Mouse (Mus musculus) neural tube, embryonic 12.5 days (tissue): Measurements from ENCODE around the gene Ank2. TPM values are rescaled to one million over a fixed set of nuclear protein-coding genes. Genes with fewer than 3 reads are reported as not detected.
A peak's percentile ranks its signal among the peaks of the same experiment; 100 is the strongest.

Experiments
- ATAC-seq: fragments of 200-750 bp; cut with Nextera tagmentation; 2 replicates; pipeline ENCODE4 v1.8.0; 2017; ENCODE audit warnings: low read depth, mild to moderate bottlenecking, moderate TSS enrichment, moderate library complexity; ENCODE audit not compliant: low FRiP score
- H3K27ac ChIP-seq: fragments of 300-500 bp; sonication (generic); 2 replicates; pipeline ENCODE4 v1.5.1; 2016
- H3K27me3 ChIP-seq: fragments of 300-500 bp; sonication (generic); replicated peaks from 2 replicates; pipeline ENCODE4 v1.6.1; 2016; ENCODE audit warnings: mild to moderate bottlenecking
- H3K36me3 ChIP-seq: fragments of 300-500 bp; sonication (generic); 2 replicates; pipeline ENCODE4 v1.6.1; 2016; ENCODE audit warnings: mild to moderate bottlenecking
- H3K4me1 ChIP-seq: fragments of 300-500 bp; sonication (generic); 2 replicates; pipeline ENCODE4 v1.6.1; 2016
- H3K4me2 ChIP-seq: fragments of 300-500 bp; sonication (generic); replicated peaks from 2 replicates; pipeline ENCODE4 v1.6.1; 2016; ENCODE audit warnings: mild to moderate bottlenecking
- H3K4me3 ChIP-seq: fragments of 300-500 bp; sonication (generic); 2 replicates; pipeline ENCODE4 v1.5.1; 2016
- H3K9ac ChIP-seq: fragments of 300-500 bp; sonication (generic); 2 replicates; pipeline ENCODE4 v1.6.1; 2016; ENCODE audit warnings: mild to moderate bottlenecking
- H3K9me3 ChIP-seq: fragments of 300-500 bp; sonication (generic); 2 replicates; pipeline ENCODE4 v1.6.1; 2016; ENCODE audit warnings: mild to moderate bottlenecking
- whole genome bisulfite sequencing: fragments of 180-500 bp; shearing (Covaris S2); methylation state at CpG from one replicate; pipeline ENCODE4 v1.1.7; 2016; 5-methylcytosine and 5-hydroxymethylcytosine counted together
- polyA plus RNA-seq: library from polyadenylated mRNA; unstranded; fragments of >200 nt; fragmentation: Nextera tagmentation; extraction: Ambion mirVana; gene quantifications from 2 replicates; pipeline ENCODE4 v1.2.1, GENCODE M21; 2016

Gene Ank2
- polyA plus RNA-seq, 1 experiment from 2014 or later: 95.2 TPM

GRCm38 (mm10) chr3:127474115-127474514 lies 25.0 kb downstream of the Ank2 start:
- no peak for ATAC-seq
- WGBS: 87% methylated on average over 6 of the region's 6 CpGs
- H3K36me3 ChIP-seq: no peaks in the 10 kb centered on the region

DNA sequence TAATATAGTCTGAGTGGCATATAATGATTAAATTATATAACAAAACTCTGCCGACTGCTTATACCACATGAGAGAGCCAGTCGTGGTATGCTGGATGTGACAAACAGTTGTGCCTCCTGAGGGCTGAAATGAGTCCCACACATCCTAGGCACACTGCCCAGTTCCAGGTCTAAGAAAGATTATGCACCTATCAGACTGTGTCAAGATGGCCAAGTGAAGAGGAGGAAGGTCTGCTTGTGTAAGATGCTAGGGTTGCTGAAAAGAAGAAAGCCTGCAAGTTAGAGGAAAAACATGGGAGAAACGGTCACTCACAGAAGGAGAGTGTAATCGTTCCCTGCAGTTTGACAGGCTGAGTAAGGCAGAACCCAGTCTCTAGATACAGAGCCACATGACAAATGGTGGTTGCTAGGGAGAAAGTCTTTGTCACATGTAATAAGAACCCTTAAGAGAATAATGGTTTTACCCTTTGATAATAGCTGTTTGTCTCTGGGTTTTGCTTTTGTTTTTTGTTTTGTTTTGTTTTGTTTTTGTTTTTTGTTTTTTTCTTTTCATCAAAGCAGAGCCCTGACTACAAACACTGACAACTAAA lies 29.9 kb downstream of the Ank2 start:
- Histone ChIP-seq H3K27ac (no peak overlapping the region), H3K9ac (no peak overlapping the region), H3K36me3 (no peaks in the 10 kb centered on the region), H3K4me2 (no peak overlapping the region), H3K9me3 (no peaks in the 10 kb centered on the region), H3K4me1 (no peaks in the 10 kb centered on the region), H3K27me3 (no peaks in the 10 kb centered on the region), H3K4me3 (no peak overlapping the region)
- ATAC-seq: no peak
- WGBS: 64% methylated on average over 4 of the region's 4 CpGs

More at GRCm38 (mm10) chr3:127474115-127474514, 25.0 kb downstream of the Ank2 start:
- no peaks in the 10 kb centered on the region for H3K4me1 ChIP-seq
- no peak overlapping the region for H3K27ac ChIP-seq
- no peak overlapping the region for H3K4me2 ChIP-seq
- H3K9ac ChIP-seq: no peak overlapping the region
- no peaks in the 10 kb centered on the region for H3K27me3 ChIP-seq
- no peaks in the 10 kb centered on the region for H3K9me3 ChIP-seq
- H3K4me3 ChIP-seq: no peak overlapping the region

DNA sequence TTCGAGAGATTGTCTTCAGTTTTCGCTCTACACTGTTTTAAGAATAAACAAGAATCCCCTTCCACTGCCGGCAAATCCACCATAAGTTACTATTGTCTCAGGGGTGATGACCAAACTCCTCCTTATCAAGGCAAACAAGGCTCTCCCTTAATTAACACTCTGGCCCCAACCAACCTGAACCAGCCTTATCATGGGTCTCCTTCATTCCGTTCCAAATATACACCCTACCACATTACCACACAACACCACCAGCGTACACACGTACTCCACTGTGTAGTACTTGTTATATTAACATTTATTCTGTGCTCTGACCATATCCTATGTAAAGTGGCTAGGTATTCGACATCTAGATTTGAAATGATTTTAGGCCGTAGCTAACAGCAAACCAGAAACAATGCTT lies 30.6 kb downstream of the Ank2 start:
- peaks cover 3% of the 10 kb centered on the region; the same call in 1 of the 2 replicates for H3K4me1 ChIP-seq
- no peak overlapping the region for H3K4me2 ChIP-seq
- H3K9ac ChIP-seq: no peak overlapping the region
- 90% methylated on average over 8 of the region's 8 CpGs for WGBS
- H3K27ac ChIP-seq: no peak overlapping the region
- H3K4me3 ChIP-seq: no peak overlapping the region
- H3K9me3 ChIP-seq: no peaks in the 10 kb centered on the region
- no peak for ATAC-seq
- H3K36me3 ChIP-seq: no peaks in the 10 kb centered on the region
- H3K27me3 ChIP-seq: no peaks in the 10 kb centered on the region

GRCm38 (mm10) chr3:127463816-127464480 lies 35.2 kb downstream of the Ank2 start:
- 15% methylated on average over 14 of the region's 14 CpGs for WGBS
- 0 out of 2 replicates have a peak, but pooled peaks have one; percentile 37 for ATAC-seq
- Histone ChIP-seq H3K4me2 (no peak overlapping the region), H3K9me3 (no peaks in the 10 kb centered on the region), H3K9ac (no peak overlapping the region), H3K4me1 (peaks cover 13% of the 10 kb centered on the region; the same call in 1 of the 2 replicates), H3K27me3 (no peaks in the 10 kb centered on the region), H3K36me3 (no peaks in the 10 kb centered on the region), H3K27ac (no peak overlapping the region), H3K4me3 (no peak overlapping the region)

GRCm38 (mm10) chr3:127463165-127463564 lies 36.0 kb downstream of the Ank2 start:
- no peak overlapping the region for H3K4me2 ChIP-seq
- WGBS: 34% methylated on average over 9 of the region's 9 CpGs
- no peak overlapping the region for H3K9ac ChIP-seq
- H3K9me3 ChIP-seq: no peaks in the 10 kb centered on the region
- H3K36me3 ChIP-seq: no peaks in the 10 kb centered on the region
- H3K4me3 ChIP-seq: no peak overlapping the region
- ATAC-seq: no peak
- H3K27me3 ChIP-seq: no peaks in the 10 kb centered on the region
- no peak overlapping the region for H3K27ac ChIP-seq
- peaks cover 13% of the 10 kb centered on the region; the same call in 1 of the 2 replicates for H3K4me1 ChIP-seq

GRCm38 (mm10) chr3:127462413-127462812 lies 36.7 kb downstream of the Ank2 start:
- H3K27ac ChIP-seq: no peak overlapping the region
- no peak overlapping the region for H3K9ac ChIP-seq
- ATAC-seq: no peak
- H3K9me3 ChIP-seq: no peaks in the 10 kb centered on the region
- H3K4me3 ChIP-seq: no peak overlapping the region
- H3K36me3 ChIP-seq: no peaks in the 10 kb centered on the region
- WGBS: 81% methylated on average over 6 of the region's 6 CpGs
- H3K4me1 ChIP-seq: peaks cover 13% of the 10 kb centered on the region; the same call in 1 of the 2 replicates
- no peaks in the 10 kb centered on the region for H3K27me3 ChIP-seq
- no peak overlapping the region for H3K4me2 ChIP-seq

- no peak overlapping the region for H3K27ac ChIP-seq
- no peaks in the 10 kb centered on the region for H3K9me3 ChIP-seq
- H3K36me3 ChIP-seq: no peaks in the 10 kb centered on the region
- no peaks in the 10 kb centered on the region for H3K27me3 ChIP-seq
- 50% methylated on average over 11 of the region's 11 CpGs for WGBS
- no peak overlapping the region for H3K4me2 ChIP-seq
- H3K4me3 ChIP-seq: no peak overlapping the region
- H3K4me1 ChIP-seq: peaks cover 13% of the 10 kb centered on the region; the same call in 1 of the 2 replicates
- H3K9ac ChIP-seq: no peak overlapping the region
- no peak; the same call in 1 of the 2 replicates for ATAC-seq
These were observed 38.2 kb downstream of the Ank2 start for GRCm38 (mm10) chr3:127460891-127461437.

GRCm38 (mm10) chr3:127459858-127460257 lies 39.3 kb downstream of the Ank2 start:
- ATAC-seq: no peak
- no peak overlapping the region for H3K9ac ChIP-seq
- no peaks in the 10 kb centered on the region for H3K27me3 ChIP-seq
- H3K36me3 ChIP-seq: no peaks in the 10 kb centered on the region
- peaks cover 13% of the 10 kb centered on the region; the same call in 1 of the 2 replicates for H3K4me1 ChIP-seq
- H3K4me3 ChIP-seq: no peak overlapping the region
- 44% methylated on average over 3 of the region's 3 CpGs for WGBS
- H3K4me2 ChIP-seq: no peak overlapping the region
- H3K9me3 ChIP-seq: no peaks in the 10 kb centered on the region
- no peak overlapping the region for H3K27ac ChIP-seq

GRCm38 (mm10) chr3:127458925-127459324 lies 40.2 kb downstream of the Ank2 start:
- Histone ChIP-seq H3K27ac (no peak overlapping the region), H3K4me2 (no peak overlapping the region), H3K27me3 (no peaks in the 10 kb centered on the region), H3K36me3 (no peaks in the 10 kb centered on the region), H3K9me3 (no peaks in the 10 kb centered on the region), H3K4me3 (no peak overlapping the region), H3K9ac (no peak overlapping the region), H3K4me1 (peaks cover 13% of the 10 kb centered on the region; the same call in 1 of the 2 replicates)
- no peak for ATAC-seq
- 32% methylated on average over 11 of the region's 11 CpGs for WGBS

DNA sequence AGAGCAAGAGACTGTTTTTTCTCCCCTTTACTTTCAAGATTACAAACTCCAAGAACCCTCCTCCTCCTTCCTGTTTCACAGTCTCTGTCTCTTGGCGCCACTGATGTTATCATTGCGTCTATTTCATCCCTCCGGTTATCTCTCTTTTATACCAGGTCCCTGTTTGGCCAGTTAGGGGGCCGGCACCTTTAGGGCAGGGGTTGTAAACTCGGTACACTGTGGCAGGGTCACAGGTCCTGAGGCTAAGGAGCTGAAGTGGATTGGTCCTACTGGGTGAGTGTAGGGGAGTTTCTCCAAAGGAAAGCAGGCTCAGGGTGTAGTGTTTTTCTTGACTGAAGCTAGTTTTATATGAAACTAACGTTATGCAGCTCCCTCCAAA lies 40.7 kb downstream of the Ank2 start:
- H3K9me3 ChIP-seq: no peaks in the 10 kb centered on the region

GRCm38 (mm10) chr3:127457761-127458419 lies 41.3 kb downstream of the Ank2 start:
- 41% methylated on average over 5 of the region's 5 CpGs for WGBS
- no peak overlapping the region for H3K4me3 ChIP-seq
- H3K4me1 ChIP-seq: peaks cover 6% of the 10 kb centered on the region; the same call in 1 of the 2 replicates
- no peak for ATAC-seq
- no peaks in the 10 kb centered on the region for H3K36me3 ChIP-seq
- no peak overlapping the region for H3K9ac ChIP-seq
- H3K9me3 ChIP-seq: no peaks in the 10 kb centered on the region
- no peak overlapping the region for H3K27ac ChIP-seq
- H3K27me3 ChIP-seq: no peaks in the 10 kb centered on the region
- H3K4me2 ChIP-seq: no peak overlapping the region

More for the DNA sequence above, 40.7 kb downstream of the Ank2 start:
- no peaks in the 10 kb centered on the region for H3K36me3 ChIP-seq
- no peak for ATAC-seq
- H3K27ac ChIP-seq: no peak overlapping the region
- H3K4me1 ChIP-seq: peaks cover 9% of the 10 kb centered on the region; the same call in 1 of the 2 replicates
- no peaks in the 10 kb centered on the region for H3K27me3 ChIP-seq
- H3K4me3 ChIP-seq: no peak overlapping the region
- WGBS: 30% methylated on average over 6 of the region's 6 CpGs
- H3K4me2 ChIP-seq: no peak overlapping the region
- H3K9ac ChIP-seq: no peak overlapping the region

DNA sequence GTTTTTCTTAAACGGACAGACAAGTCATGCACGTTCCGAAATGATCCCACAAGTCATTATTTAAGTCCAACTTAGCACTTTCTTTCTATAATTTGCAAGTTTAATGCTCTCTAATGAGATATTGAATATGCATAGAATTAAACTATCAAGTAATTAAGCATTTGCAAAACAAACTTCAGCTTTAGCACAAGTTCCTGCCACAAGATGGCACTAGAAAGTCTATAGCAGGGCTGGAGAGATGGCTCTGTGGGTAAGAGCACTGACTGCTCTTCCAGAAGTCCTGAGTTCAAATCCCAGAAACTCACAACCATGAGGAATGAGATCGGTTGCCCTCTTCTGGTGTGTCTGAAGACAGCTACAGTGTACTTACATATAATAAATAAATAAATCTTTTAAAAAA lies 45.4 kb downstream of the Ank2 start:
- Histone ChIP-seq H3K27me3 (no peaks in the 10 kb centered on the region), H3K9me3 (no peaks in the 10 kb centered on the region), H3K27ac (no peak overlapping the region), H3K4me3 (no peak overlapping the region), H3K36me3 (no peaks in the 10 kb centered on the region), H3K4me2 (no peak overlapping the region), H3K9ac (no peak overlapping the region), H3K4me1 (no peaks in the 10 kb centered on the region)
- WGBS: 84% methylated on average over 4 of the region's 4 CpGs
- no peak for ATAC-seq
